Mouse (Mus musculus): ENCODE results near the gene Topors.
A peak's percentile ranks its signal among the peaks of the same experiment; 100 is the strongest.

Gene Topors

GRCm38 (mm10) chr4:40250984-40251383 is 18.7 kb downstream of the Topors start:
- no peak for DNase-seq (ENCODE audit: low spot score)

GRCm38 (mm10) chr4:40244035-40244434 is 25.6 kb downstream of the Topors start:
- DNase-seq (ENCODE audit: low spot score) = no peak

GRCm38 (mm10) chr4:40243006-40243405 is 26.6 kb downstream of the Topors start:
- no peak for DNase-seq (ENCODE audit: low spot score)

GRCm38 (mm10) chr4:40241928-40242327 is 27.7 kb downstream of the Topors start:
- DNase-seq (ENCODE audit: low spot score) = no peak

- DNase-seq (ENCODE audit: low spot score) = no peak
Measured at GRCm38 (mm10) chr4:40240272-40240744, 29.3 kb downstream of the Topors start.

GRCm38 (mm10) chr4:40239409-40240271 is 30.0 kb downstream of the Topors start, which contains the start of gene Ddx58:
Gene Ddx58, minus strand, starts transcription at chr4:40239828.
- peak; percentile 51 for DNase-seq (ENCODE audit: low spot score)

- DNase-seq (ENCODE audit: low spot score) = peak; percentile 19
Measured at GRCm38 (mm10) chr4:40238483-40239408, 30.9 kb downstream of the Topors start.

- no peak for DNase-seq (ENCODE audit: low spot score)
Measured at GRCm38 (mm10) chr4:40236829-40237228, 32.8 kb downstream of the Topors start.

GRCm38 (mm10) chr4:40234256-40234655 is 35.4 kb downstream of the Topors start:
- no peak for DNase-seq (ENCODE audit: low spot score)

GRCm38 (mm10) chr4:40233062-40233664 is 36.5 kb downstream of the Topors start:
- DNase-seq (ENCODE audit: low spot score) = no peak

- DNase-seq (ENCODE audit: low spot score) = no peak
Measured at GRCm38 (mm10) chr4:40229723-40230122, 39.9 kb downstream of the Topors start.

GRCm38 (mm10) chr4:40227886-40228285 is 41.8 kb downstream of the Topors start:
- no peak for DNase-seq (ENCODE audit: low spot score)

GRCm38 (mm10) chr4:40227131-40227530 is 42.5 kb downstream of the Topors start:
- DNase-seq (ENCODE audit: low spot score) = no peak

GRCm38 (mm10) chr4:40226095-40226494 is 43.6 kb downstream of the Topors start:
- DNase-seq (ENCODE audit: low spot score) = no peak

- DNase-seq (ENCODE audit: low spot score) = no peak
Measured at GRCm38 (mm10) chr4:40221876-40222585, 47.6 kb downstream of the Topors start.

GRCm38 (mm10) chr4:40221004-40221760 is 48.5 kb downstream of the Topors start:
- DNase-seq (ENCODE audit: low spot score) = no peak

- DNase-seq (ENCODE audit: low spot score) = peak; percentile 52
Measured at GRCm38 (mm10) chr4:40220437-40220836, 49.2 kb downstream of the Topors start.

GRCm38 (mm10) chr4:40218382-40218781 is 51.3 kb downstream of the Topors start:
- DNase-seq (ENCODE audit: low spot score) = peak; percentile 55

- DNase-seq (ENCODE audit: low spot score) = no peak
Measured at GRCm38 (mm10) chr4:40217910-40218309, 51.7 kb downstream of the Topors start.

GRCm38 (mm10) chr4:40212177-40212576 is 57.5 kb downstream of the Topors start:
- DNase-seq (ENCODE audit: low spot score) = no peak

Measured in embryo, embryonic 10 days (tissue).